Mouse (Mus musculus) megakaryocyte, embryonic 14.5 days (primary cell): ENCODE measurements around the gene Hebp1.

Source experiments
- FLI1 ChIP-seq: IDR thresholded peaks from 2 replicates; pipeline ENCODE4 v1.6.1; 2012; ENCODE audit warnings: low read length, inconsistent platforms, mixed read lengths
- GATA1 ChIP-seq: IDR thresholded peaks from 3 replicates; pipeline ENCODE4 v1.6.1; 2012; ENCODE audit warnings: mixed read lengths, low read length, inconsistent platforms, borderline replicate concordance

DNA sequence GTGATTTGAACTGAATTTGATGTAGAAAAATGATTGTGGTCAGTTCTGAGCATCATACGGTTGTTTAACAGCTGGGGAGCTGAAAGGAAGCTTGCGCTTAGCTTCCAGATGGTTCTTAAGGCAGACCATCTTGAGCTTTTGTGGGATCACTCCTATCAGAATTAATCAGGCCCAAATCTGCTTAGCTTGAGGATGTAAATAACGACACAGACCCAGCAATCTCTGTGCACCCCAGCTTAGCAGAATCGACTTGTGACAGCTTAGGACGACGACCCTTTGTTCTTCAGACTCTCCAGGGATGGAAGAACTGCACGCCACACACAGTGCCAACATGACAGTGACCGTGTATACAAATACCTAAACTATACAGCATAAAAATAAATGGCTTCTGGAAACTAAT is 47.8 kb upstream of the Hebp1 start:
- TF ChIP-seq GATA1 (no peak), FLI1 (no peak)
